Mouse (Mus musculus): ENCODE results near the gene Gpx8. TPM values are rescaled to one million over a fixed set of nuclear protein-coding genes. Genes with fewer than 3 reads are reported as not detected.

The Gpx8 gene
- polyA plus RNA-seq (2014; fragmentation: Nextera tagmentation; extraction: Ambion mirVana), result 159 and 170 TPM in 2 replicates

DNA sequence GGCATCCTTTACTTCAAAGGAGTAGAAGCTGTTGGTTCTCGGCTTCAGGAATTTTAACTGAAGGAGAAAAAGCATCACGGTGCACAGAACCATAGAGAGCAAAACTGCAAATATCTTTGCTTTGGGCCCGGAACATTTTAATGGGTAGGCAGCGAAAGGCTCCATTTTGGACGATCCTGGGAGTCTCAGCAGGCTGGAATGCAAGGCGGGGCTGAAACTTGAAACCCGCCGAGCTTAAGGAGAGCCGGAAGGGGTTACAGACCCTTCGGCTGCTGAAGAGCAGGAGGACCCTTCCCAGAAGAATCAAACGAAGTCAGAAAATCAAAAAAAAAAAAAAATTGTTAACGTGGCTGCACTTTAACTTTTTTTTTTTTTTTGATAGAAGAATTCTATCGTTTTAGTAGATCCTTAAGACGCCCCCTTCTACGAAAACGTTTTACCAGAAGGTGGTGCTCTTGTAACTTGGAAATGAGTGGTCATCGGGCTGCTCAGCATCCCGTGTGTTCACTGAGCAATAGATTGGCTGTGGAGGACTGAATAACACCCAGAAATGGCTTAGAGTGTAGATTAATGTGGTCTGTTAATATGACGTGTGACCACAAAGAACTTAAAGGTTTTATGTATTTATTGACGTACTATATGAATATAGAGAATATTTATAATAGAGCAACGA is at the start of gene Gpx8:
TSS of gene Gpx8 (minus strand) at position 200 of the 673 bp plus-strand sequence.
- H3K4me3 ChIP-seq (ENCODE audit: low read depth, low read length), result peak within 1 kb of the TSS; percentile 62
- H3K9ac ChIP-seq, result peak within 1 kb of the TSS; percentile 78
- H3K27me3 ChIP-seq (ENCODE audit: insufficient read depth, low read length), result no peaks in the 10 kb centered on the region
- peak within 1 kb of the TSS; percentile 93 for H3K27ac ChIP-seq (ENCODE audit: low read depth)
- DNase-seq (peak; percentile 93), ATAC-seq (ENCODE audit: insufficient read depth) (peak; percentile 94)
- H3K36me3 ChIP-seq (ENCODE audit: insufficient read depth), result peaks cover 17% of the 10 kb centered on the region
- TF ChIP-seq CTCF (IDR thresholded peaks at IDR 0.05; ENCODE audit: low read depth), result peak; percentile 64
- WGBS, result 3% methylated on average over 21 of the region's 21 CpGs
- no peaks in the 10 kb centered on the region for H3K9me3 ChIP-seq (ENCODE audit: low read depth, low read length)
- H3K4me1 ChIP-seq (ENCODE audit: insufficient read depth), result no peaks in the 10 kb centered on the region
- peak within 1 kb of the TSS; percentile 57 for H3K4me2 ChIP-seq

DNA sequence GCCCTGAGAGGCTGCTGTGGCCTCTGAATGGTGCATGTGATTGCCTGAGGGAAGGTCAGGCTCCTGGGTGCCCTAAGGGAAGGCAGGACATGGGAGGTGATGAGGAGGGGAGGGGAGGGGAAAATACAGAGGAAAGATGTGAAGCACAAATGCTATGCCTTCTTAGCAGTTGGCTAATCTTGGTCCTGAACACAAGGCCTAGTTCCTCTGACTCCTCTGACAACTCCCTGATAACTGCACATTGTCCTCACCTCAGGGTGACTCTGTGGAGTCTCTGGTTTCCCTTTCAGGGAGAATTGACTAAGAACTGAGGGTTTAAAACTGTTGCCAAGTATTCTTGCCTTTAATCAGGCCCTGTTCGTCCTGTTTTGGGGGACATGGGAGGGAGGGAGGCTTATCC is 48.4 kb upstream of the Gpx8 start:
- no peak for ATAC-seq (ENCODE audit: insufficient read depth)
- 73% methylated on average over 1 of the region's 1 CpGs for WGBS

DNA sequence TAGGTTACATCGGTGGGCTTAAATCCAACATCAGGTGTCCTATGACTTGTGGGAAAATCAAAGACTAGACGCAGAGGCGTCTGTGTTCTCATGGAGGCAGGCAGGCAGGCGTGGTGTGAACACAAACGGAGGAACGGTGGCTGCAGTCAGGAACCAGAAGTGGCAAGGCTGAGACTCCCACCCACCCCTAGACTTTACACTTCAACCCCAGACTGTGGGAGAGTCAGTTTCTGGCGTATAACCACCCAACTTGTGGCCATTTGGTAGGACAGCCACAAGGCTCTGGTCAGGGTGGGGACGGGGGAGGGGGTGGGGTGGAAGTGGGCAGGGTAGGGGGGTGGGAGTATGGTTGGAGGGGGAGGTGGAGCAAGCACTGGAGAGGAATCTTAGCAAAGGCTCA is 44.3 kb upstream of the Gpx8 start:
- TF ChIP-seq CTCF (IDR thresholded peaks at IDR 0.05; ENCODE audit: low read depth), result no peak
- no peak overlapping the region for H3K27ac ChIP-seq (ENCODE audit: low read depth)
- H3K36me3 ChIP-seq (ENCODE audit: insufficient read depth), result no peaks in the 10 kb centered on the region
- WGBS, result 52% methylated on average over 8 of the region's 8 CpGs
- ATAC-seq (ENCODE audit: insufficient read depth) (no peak), DNase-seq (no peak)
- H3K27me3 ChIP-seq (ENCODE audit: insufficient read depth, low read length), result no peaks in the 10 kb centered on the region
- no peak overlapping the region for H3K9ac ChIP-seq
- H3K9me3 ChIP-seq (ENCODE audit: low read depth, low read length), result no peaks in the 10 kb centered on the region
- no peaks in the 10 kb centered on the region for H3K4me1 ChIP-seq (ENCODE audit: insufficient read depth)
- H3K4me2 ChIP-seq, result no peak overlapping the region
- no peak overlapping the region for H3K4me3 ChIP-seq (ENCODE audit: low read depth, low read length)

More for the DNA sequence above, 48.4 kb upstream of the Gpx8 start:
- Histone ChIP-seq H3K4me3 (ENCODE audit: low read depth, low read length) (no peak overlapping the region), H3K4me2 (no peak overlapping the region), H3K27ac (ENCODE audit: low read depth) (no peak overlapping the region), H3K9me3 (ENCODE audit: low read depth, low read length) (no peaks in the 10 kb centered on the region), H3K9ac (no peak overlapping the region), H3K36me3 (ENCODE audit: insufficient read depth) (no peaks in the 10 kb centered on the region), H3K27me3 (ENCODE audit: insufficient read depth, low read length) (no peaks in the 10 kb centered on the region), H3K4me1 (ENCODE audit: insufficient read depth) (no peaks in the 10 kb centered on the region)
- DNase-seq, result no peak
- TF ChIP-seq CTCF (IDR thresholded peaks at IDR 0.05; ENCODE audit: low read depth), result no peak

DNA sequence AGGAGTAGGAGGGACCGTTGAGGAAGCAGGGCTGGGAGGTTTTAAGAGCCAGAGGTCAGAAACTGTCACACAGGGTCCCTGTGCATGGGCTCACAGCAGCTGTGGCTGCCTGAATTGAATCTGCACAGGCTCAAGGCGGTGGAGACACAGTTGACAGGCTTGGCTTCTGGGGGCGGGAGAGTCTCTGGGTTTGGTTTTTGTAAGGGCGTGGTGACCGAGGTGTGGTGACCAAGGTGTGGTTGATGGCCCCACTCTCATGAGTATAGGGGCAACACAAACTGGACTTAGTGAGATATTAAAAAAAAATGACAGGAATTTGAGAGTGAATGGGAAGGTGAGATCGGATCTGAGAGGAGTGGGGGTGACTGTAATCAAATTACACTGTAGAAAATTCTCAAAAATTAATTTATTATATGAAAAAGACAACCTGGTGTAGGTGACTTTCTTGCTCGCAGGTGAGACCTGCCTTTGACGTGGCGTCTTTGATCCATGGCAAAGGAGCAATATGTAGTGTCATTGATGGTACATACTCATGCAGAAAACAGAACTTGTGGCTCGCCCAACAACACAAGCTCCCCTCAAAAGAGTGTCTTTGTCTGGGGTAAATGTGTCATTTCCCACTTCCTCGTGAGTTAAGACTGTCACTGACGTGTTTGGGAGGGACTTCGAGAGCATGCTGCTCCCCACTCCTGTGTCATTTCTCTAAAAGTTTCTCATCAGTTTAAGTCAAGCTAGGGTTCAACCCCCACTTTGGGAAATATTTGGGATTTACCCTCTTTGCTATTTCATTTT is 41.2 kb upstream of the Gpx8 start:
- Histone ChIP-seq H3K4me2 (no peak overlapping the region), H3K4me3 (ENCODE audit: low read depth, low read length) (no peak overlapping the region), H3K27ac (ENCODE audit: low read depth) (no peak overlapping the region), H3K4me1 (ENCODE audit: insufficient read depth) (no peaks in the 10 kb centered on the region), H3K9ac (no peak overlapping the region), H3K9me3 (ENCODE audit: low read depth, low read length) (no peaks in the 10 kb centered on the region), H3K36me3 (ENCODE audit: insufficient read depth) (no peaks in the 10 kb centered on the region), H3K27me3 (ENCODE audit: insufficient read depth, low read length) (no peaks in the 10 kb centered on the region)
- no peak for DNase-seq
- no peak for ATAC-seq (ENCODE audit: insufficient read depth)
- 70% methylated on average over 13 of the region's 13 CpGs for WGBS
- TF ChIP-seq CTCF (IDR thresholded peaks at IDR 0.05; ENCODE audit: low read depth), result no peak

DNA sequence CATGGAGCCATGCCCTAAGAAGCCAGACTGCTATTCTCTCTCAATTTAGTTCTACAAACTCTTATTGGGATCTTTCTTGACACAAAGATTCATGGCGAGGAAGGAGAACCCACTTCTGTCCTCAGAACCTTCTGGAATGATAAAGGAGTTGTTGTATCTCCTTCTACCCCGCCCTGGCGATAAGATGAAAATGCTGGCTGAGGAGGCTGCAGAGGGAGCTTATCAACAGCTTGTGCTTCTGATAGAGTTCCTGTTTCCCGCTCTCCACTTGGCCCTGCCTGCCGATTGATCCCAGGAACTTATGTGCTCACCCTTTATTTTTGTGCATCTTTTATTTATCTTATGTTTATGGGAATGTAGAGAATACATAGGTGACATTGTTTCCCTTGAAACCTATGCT is 38.5 kb upstream of the Gpx8 start:
- no peak for TF ChIP-seq CTCF (IDR thresholded peaks at IDR 0.05; ENCODE audit: low read depth)
- H3K4me2 ChIP-seq, result no peak overlapping the region
- no peak overlapping the region for H3K27ac ChIP-seq (ENCODE audit: low read depth)
- no peaks in the 10 kb centered on the region for H3K9me3 ChIP-seq (ENCODE audit: low read depth, low read length)
- H3K27me3 ChIP-seq (ENCODE audit: insufficient read depth, low read length), result no peaks in the 10 kb centered on the region
- no peak overlapping the region for H3K9ac ChIP-seq
- no peaks in the 10 kb centered on the region for H3K36me3 ChIP-seq (ENCODE audit: insufficient read depth)
- no peak for ATAC-seq (ENCODE audit: insufficient read depth)
- no peak for DNase-seq
- no peak overlapping the region for H3K4me3 ChIP-seq (ENCODE audit: low read depth, low read length)
- no peaks in the 10 kb centered on the region for H3K4me1 ChIP-seq (ENCODE audit: insufficient read depth)
- 45% methylated on average over 5 of the region's 5 CpGs for WGBS

DNA sequence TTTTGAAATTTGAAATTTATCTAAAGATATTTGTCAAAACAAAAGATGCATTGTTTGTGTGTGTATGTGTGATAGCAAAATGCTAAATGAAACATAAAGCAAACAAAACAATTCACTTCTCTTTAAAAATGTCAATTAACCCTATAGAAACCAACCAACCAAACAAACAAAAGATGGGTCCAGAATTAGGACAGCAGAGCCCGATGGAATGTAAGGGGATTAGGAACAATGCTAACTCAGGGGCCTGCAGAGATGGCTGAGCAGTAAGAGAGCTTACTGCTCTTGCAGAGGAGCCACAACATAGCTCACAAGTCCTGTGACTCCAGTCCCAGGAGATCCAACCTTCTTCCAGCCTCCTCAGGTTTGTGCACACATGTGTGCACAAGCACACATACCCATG is 35.9 kb upstream of the Gpx8 start:
- Histone ChIP-seq H3K9ac (no peak overlapping the region), H3K4me1 (ENCODE audit: insufficient read depth) (no peaks in the 10 kb centered on the region), H3K4me3 (ENCODE audit: low read depth, low read length) (no peak overlapping the region), H3K27ac (ENCODE audit: low read depth) (no peak overlapping the region), H3K9me3 (ENCODE audit: low read depth, low read length) (no peaks in the 10 kb centered on the region), H3K4me2 (no peak overlapping the region), H3K36me3 (ENCODE audit: insufficient read depth) (no peaks in the 10 kb centered on the region), H3K27me3 (ENCODE audit: insufficient read depth, low read length) (no peaks in the 10 kb centered on the region)
- ATAC-seq (ENCODE audit: insufficient read depth) (no peak), DNase-seq (no peak)
- TF ChIP-seq CTCF (IDR thresholded peaks at IDR 0.05; ENCODE audit: low read depth), result no peak
- WGBS, result 48% methylated on average over 1 of the region's 1 CpGs

DNA sequence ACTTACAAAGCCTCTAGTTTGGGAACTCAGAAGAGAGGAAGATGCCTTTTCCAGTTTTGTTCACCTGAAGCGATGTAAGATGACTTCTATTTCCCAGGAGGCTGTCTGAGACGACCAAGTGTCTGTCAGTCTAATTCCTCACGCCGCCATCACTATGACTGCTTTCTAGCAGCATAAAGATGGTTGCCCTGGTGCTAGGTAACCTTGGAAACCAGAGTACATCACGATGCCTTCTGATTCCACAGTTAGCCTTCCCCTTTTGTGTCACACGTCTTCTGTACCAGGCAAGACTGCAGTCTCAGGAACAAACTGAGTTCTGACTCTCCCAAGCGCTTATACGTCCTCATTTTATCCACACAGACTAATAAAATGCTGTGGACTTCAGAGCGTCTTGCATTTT is 32.8 kb upstream of the Gpx8 start:
- no peak overlapping the region for H3K9ac ChIP-seq
- H3K4me3 ChIP-seq (ENCODE audit: low read depth, low read length), result no peak overlapping the region
- DNase-seq, result no peak
- H3K4me2 ChIP-seq, result no peak overlapping the region
- no peaks in the 10 kb centered on the region for H3K4me1 ChIP-seq (ENCODE audit: insufficient read depth)
- H3K9me3 ChIP-seq (ENCODE audit: low read depth, low read length), result no peaks in the 10 kb centered on the region
- 82% methylated on average over 9 of the region's 9 CpGs for WGBS
- H3K27ac ChIP-seq (ENCODE audit: low read depth), result no peak overlapping the region
- H3K36me3 ChIP-seq (ENCODE audit: insufficient read depth), result no peaks in the 10 kb centered on the region
- no peak for TF ChIP-seq CTCF (IDR thresholded peaks at IDR 0.05; ENCODE audit: low read depth)
- no peak for ATAC-seq (ENCODE audit: insufficient read depth)
- H3K27me3 ChIP-seq (ENCODE audit: insufficient read depth, low read length), result no peaks in the 10 kb centered on the region
